Mouse (Mus musculus): Measurements from ENCODE around the gene Sorcs2. TPM values are rescaled to one million over a fixed set of nuclear protein-coding genes. Genes with fewer than 3 reads are reported as not detected.

Gene Sorcs2
- polyA plus RNA-seq, 1 experiment from 2014 or later = 3.5 TPM

- Histone ChIP-seq H3K4me3 (ENCODE audit: low read depth, low read length) (no peak overlapping the region), H3K4me1 (replicated peaks; ENCODE audit: control insufficient read depth, insufficient read depth, low read length) (no peaks in the 10 kb centered on the region), H3K9me3 (ENCODE audit: control insufficient read depth) (no peaks in the 10 kb centered on the region), H3K27me3 (replicated peaks; ENCODE audit: control insufficient read depth, insufficient read depth, low read length) (no peaks in the 10 kb centered on the region), H3K4me2 (replicated peaks; ENCODE audit: low read depth) (no peak overlapping the region), H3K27ac (ENCODE audit: low read depth, low read length) (no peak overlapping the region), H3K9ac (ENCODE audit: low read depth, low read length) (no peak overlapping the region), H3K36me3 (ENCODE audit: control insufficient read depth, insufficient read depth) (no peaks in the 10 kb centered on the region)
- TF ChIP-seq CTCF (IDR thresholded peaks at IDR 0.05; ENCODE audit: low read depth) = no peak
- no peak for ATAC-seq
- WGBS = 90% methylated on average over 4 of the region's 4 CpGs
Observed at GRCm38 (mm10) chr5:36191285-36191684, 206.7 kb downstream of the Sorcs2 start.

- Histone ChIP-seq H3K36me3 (ENCODE audit: control insufficient read depth, insufficient read depth) (no peaks in the 10 kb centered on the region), H3K9me3 (ENCODE audit: control insufficient read depth) (no peaks in the 10 kb centered on the region), H3K27ac (ENCODE audit: low read depth, low read length) (no peak overlapping the region), H3K4me3 (ENCODE audit: low read depth, low read length) (no peak overlapping the region), H3K4me2 (replicated peaks; ENCODE audit: low read depth) (no peak overlapping the region), H3K9ac (ENCODE audit: low read depth, low read length) (no peak overlapping the region), H3K4me1 (replicated peaks; ENCODE audit: control insufficient read depth, insufficient read depth, low read length) (no peaks in the 10 kb centered on the region), H3K27me3 (replicated peaks; ENCODE audit: control insufficient read depth, insufficient read depth, low read length) (no peaks in the 10 kb centered on the region)
- ATAC-seq = no peak
- WGBS = 83% methylated on average over 4 of the region's 4 CpGs
- no peak for TF ChIP-seq CTCF (IDR thresholded peaks at IDR 0.05; ENCODE audit: low read depth)
Observed at GRCm38 (mm10) chr5:36188310-36188709, 209.6 kb downstream of the Sorcs2 start.

- no peaks in the 10 kb centered on the region for H3K9me3 ChIP-seq (ENCODE audit: control insufficient read depth)
- no peaks in the 10 kb centered on the region for H3K4me1 ChIP-seq (replicated peaks; ENCODE audit: control insufficient read depth, insufficient read depth, low read length)
- peak; percentile 38 for TF ChIP-seq CTCF (IDR thresholded peaks at IDR 0.05; ENCODE audit: low read depth)
- no peak overlapping the region for H3K4me2 ChIP-seq (replicated peaks; ENCODE audit: low read depth)
- WGBS = 46% methylated on average over 8 of the region's 8 CpGs
- H3K27ac ChIP-seq (ENCODE audit: low read depth, low read length) = no peak overlapping the region
- ATAC-seq = no peak
- no peaks in the 10 kb centered on the region for H3K27me3 ChIP-seq (replicated peaks; ENCODE audit: control insufficient read depth, insufficient read depth, low read length)
- no peaks in the 10 kb centered on the region for H3K36me3 ChIP-seq (ENCODE audit: control insufficient read depth, insufficient read depth)
- H3K4me3 ChIP-seq (ENCODE audit: low read depth, low read length) = no peak overlapping the region
- no peak overlapping the region for H3K9ac ChIP-seq (ENCODE audit: low read depth, low read length)
Observed at GRCm38 (mm10) chr5:36186294-36187053, 211.5 kb downstream of the Sorcs2 start.

- whole genome bisulfite sequencing = 90% methylated on average over 7 of the region's 7 CpGs
Observed at GRCm38 (mm10) chr5:36182326-36182725, 215.6 kb downstream of the Sorcs2 start.

GRCm38 (mm10) chr5:36179708-36180107 is 218.2 kb downstream of the Sorcs2 start:
- Histone ChIP-seq H3K9ac (ENCODE audit: low read depth, low read length) (no peak overlapping the region), H3K4me1 (replicated peaks; ENCODE audit: control insufficient read depth, insufficient read depth, low read length) (no peaks in the 10 kb centered on the region), H3K9me3 (ENCODE audit: control insufficient read depth) (no peaks in the 10 kb centered on the region), H3K27ac (ENCODE audit: low read depth, low read length) (no peak overlapping the region), H3K27me3 (replicated peaks; ENCODE audit: control insufficient read depth, insufficient read depth, low read length) (no peaks in the 10 kb centered on the region), H3K36me3 (ENCODE audit: control insufficient read depth, insufficient read depth) (no peaks in the 10 kb centered on the region), H3K4me2 (replicated peaks; ENCODE audit: low read depth) (no peak overlapping the region), H3K4me3 (ENCODE audit: low read depth, low read length) (no peak overlapping the region)
- 83% methylated on average over 5 of the region's 5 CpGs for WGBS
- no peak for ATAC-seq
- no peak for TF ChIP-seq CTCF (IDR thresholded peaks at IDR 0.05; ENCODE audit: low read depth)

More at GRCm38 (mm10) chr5:36182326-36182725, 215.6 kb downstream of the Sorcs2 start:
- no peaks in the 10 kb centered on the region for H3K9me3 ChIP-seq (ENCODE audit: control insufficient read depth)
- H3K4me2 ChIP-seq (replicated peaks; ENCODE audit: low read depth) = no peak overlapping the region
- no peaks in the 10 kb centered on the region for H3K4me1 ChIP-seq (replicated peaks; ENCODE audit: control insufficient read depth, insufficient read depth, low read length)
- no peaks in the 10 kb centered on the region for H3K36me3 ChIP-seq (ENCODE audit: control insufficient read depth, insufficient read depth)
- H3K27me3 ChIP-seq (replicated peaks; ENCODE audit: control insufficient read depth, insufficient read depth, low read length) = no peaks in the 10 kb centered on the region
- TF ChIP-seq CTCF (IDR thresholded peaks at IDR 0.05; ENCODE audit: low read depth) = no peak
- no peak overlapping the region for H3K4me3 ChIP-seq (ENCODE audit: low read depth, low read length)
- H3K27ac ChIP-seq (ENCODE audit: low read depth, low read length) = no peak overlapping the region
- no peak for ATAC-seq
- H3K9ac ChIP-seq (ENCODE audit: low read depth, low read length) = no peak overlapping the region

- no peaks in the 10 kb centered on the region for H3K36me3 ChIP-seq (ENCODE audit: control insufficient read depth, insufficient read depth)
- H3K27me3 ChIP-seq (replicated peaks; ENCODE audit: control insufficient read depth, insufficient read depth, low read length) = no peaks in the 10 kb centered on the region
- no peaks in the 10 kb centered on the region for H3K9me3 ChIP-seq (ENCODE audit: control insufficient read depth)
- H3K4me1 ChIP-seq (replicated peaks; ENCODE audit: control insufficient read depth, insufficient read depth, low read length) = no peaks in the 10 kb centered on the region
- no peak overlapping the region for H3K4me2 ChIP-seq (replicated peaks; ENCODE audit: low read depth)
- no peak for ATAC-seq
- H3K4me3 ChIP-seq (ENCODE audit: low read depth, low read length) = no peak overlapping the region
- H3K27ac ChIP-seq (ENCODE audit: low read depth, low read length) = no peak overlapping the region
- no peak overlapping the region for H3K9ac ChIP-seq (ENCODE audit: low read depth, low read length)
- no peak for TF ChIP-seq CTCF (IDR thresholded peaks at IDR 0.05; ENCODE audit: low read depth)
- 93% methylated on average over 3 of the region's 3 CpGs for WGBS
Observed at GRCm38 (mm10) chr5:36178785-36179184, 219.2 kb downstream of the Sorcs2 start.

Data from intestine, postnatal 0 days (tissue).